Mouse (Mus musculus) MEL (cell line): ENCODE data around the gene Cep170b.

ENCODE experiments used
- CHD2 ChIP-seq: IDR thresholded peaks from 2 replicates; pipeline ENCODE4 v1.6.1; 2011; ENCODE audit warnings: low read length, improper control_type of control experiment
- CTCF ChIP-seq, 3 experiments: IDR thresholded peaks in 2 of 3; conservative IDR thresholded peaks in 1 of 3; 2 replicates each; pipeline ENCODE4 v1.5.1; 2011 to 2012; ENCODE audit warnings: low read length in 3 of 3, low read depth in 2 of 3, mild to moderate bottlenecking in 2 of 3, improper control_type of control experiment in 1 of 3, inconsistent platforms in 1 of 3, mixed read lengths in 1 of 3, moderate library complexity in 1 of 3; ENCODE audit not compliant: control insufficient read depth in 1 of 3, insufficient read depth in 1 of 3, poor library complexity in 1 of 3, severe bottlenecking in 1 of 3
- ETS1 ChIP-seq: IDR thresholded peaks from 2 replicates; pipeline ENCODE4 v1.6.1; 2012; ENCODE audit warnings: low read depth, mild to moderate bottlenecking, inconsistent platforms, low read length, improper control_type of control experiment, moderate library complexity
- GATA1 ChIP-seq: IDR thresholded peaks from 2 replicates; pipeline ENCODE4 v1.6.1; 2011; ENCODE audit warnings: low read depth, low read length, improper control_type of control experiment
- MEF2A ChIP-seq: IDR thresholded peaks from 2 replicates; pipeline ENCODE4 v1.6.1; 2014; ENCODE audit warnings: low read depth, mild to moderate bottlenecking, inconsistent platforms, low read length, improper control_type of control experiment; ENCODE audit not compliant: poor library complexity, insufficient replicate concordance, severe bottlenecking; ENCODE audit errors: extremely low read depth
- MXI1 ChIP-seq: IDR thresholded peaks from 2 replicates; pipeline ENCODE4 v1.6.1; 2011; ENCODE audit warnings: mild to moderate bottlenecking, low read depth, low read length, improper control_type of control experiment
- NELFE ChIP-seq: IDR thresholded peaks from 2 replicates; pipeline ENCODE4 v1.6.1; 2011; ENCODE audit warnings: low read depth, low read length, improper control_type of control experiment
- POLR2A ChIP-seq, 2 experiments: IDR thresholded peaks; 2 replicates each; pipeline ENCODE4 v1.6.1; 2011 to 2012; ENCODE audit warnings: low read length in 2 of 2, mild to moderate bottlenecking in 2 of 2, control low read depth in 1 of 2, improper control_type of control experiment in 1 of 2, low read depth in 1 of 2, moderate library complexity in 1 of 2; ENCODE audit not compliant: control insufficient read depth in 1 of 2, insufficient read depth in 1 of 2, poor library complexity in 1 of 2
- RCOR1 ChIP-seq: IDR thresholded peaks from 2 replicates; pipeline ENCODE4 v1.6.1; 2012; ENCODE audit warnings: low read depth, mild to moderate bottlenecking, inconsistent platforms, low read length, improper control_type of control experiment
- TAL1 ChIP-seq: IDR thresholded peaks from 2 replicates; pipeline ENCODE4 v1.6.1; 2012; ENCODE audit warnings: mild to moderate bottlenecking, inconsistent platforms, low read length, moderate library complexity, mixed read lengths
- TBP ChIP-seq: IDR thresholded peaks from 2 replicates; pipeline ENCODE4 v1.8.0; 2011; ENCODE audit warnings: low read depth, low read length, improper control_type of control experiment
- ZNF384 ChIP-seq: IDR thresholded peaks from 2 replicates; pipeline ENCODE4 v1.6.1; 2012; ENCODE audit warnings: low read depth, mild to moderate bottlenecking, inconsistent platforms, low read length, improper control_type of control experiment

DNA sequence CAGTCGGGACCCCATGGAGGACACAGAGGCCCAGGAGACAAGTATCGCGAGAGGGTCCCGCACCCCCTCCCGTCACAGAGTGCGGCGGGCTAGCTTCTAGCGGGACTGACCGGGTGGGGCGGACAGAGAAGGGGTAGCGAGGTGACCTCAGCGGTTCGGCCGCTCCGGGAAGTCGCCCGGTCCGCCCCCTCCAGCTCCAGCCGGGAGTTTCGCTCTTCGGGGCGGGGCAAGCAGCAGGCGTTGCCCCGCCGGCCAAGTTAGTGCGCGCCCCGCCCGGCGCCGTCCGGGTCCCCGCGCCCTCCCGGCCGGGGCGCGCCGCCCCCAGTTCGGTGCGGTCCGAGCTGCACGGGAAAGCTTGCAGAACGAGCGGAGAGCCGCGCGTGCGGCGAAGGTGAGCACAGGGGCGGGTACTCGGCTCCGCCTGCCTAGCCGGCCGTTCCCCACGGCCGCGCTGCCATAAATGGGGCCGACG lies 41.7 kb upstream of the Cep170b start, which contains the start of gene Zbtb42:
- TF ChIP-seq ZNF384 (no peak), MEF2A (no peak), POLR2A (IDR thresholded peaks at IDR 0.05; ENCODE audit: control insufficient read depth in 1 of 2, insufficient read depth in 1 of 2, low read depth in 1 of 2, low read length in 2 of 2, poor library complexity in 1 of 2) (peak in 1 of 2 experiments; percentile 64; a peak in 1 of 4 replicates), GATA1 (no peak), CTCF (IDR thresholded peaks at IDR 0.05 in 2 of 3, conservative IDR thresholded peaks at IDR 0.05 in 1 of 3; ENCODE audit: control insufficient read depth in 1 of 3, insufficient read depth in 1 of 3, low read depth in 2 of 3, low read length in 3 of 3, poor library complexity in 1 of 3, severe bottlenecking in 1 of 3) (no peak), TBP (no peak), RCOR1 (no peak), ETS1 (no peak), MXI1 (peak; percentile 64), CHD2 (no peak), NELFE (peak; percentile 56), TAL1 (no peak)
